Mouse (Mus musculus) retina, embryonic 14.5 days (tissue): ENCODE measurements around the gene Ric8b.

ENCODE experiments used
- DNase-seq: peaks from one replicate; pipeline ENCODE4 v3.0.0-alpha.2; 2015; ENCODE audit warnings: low spot score

Gene Ric8b

DNA sequence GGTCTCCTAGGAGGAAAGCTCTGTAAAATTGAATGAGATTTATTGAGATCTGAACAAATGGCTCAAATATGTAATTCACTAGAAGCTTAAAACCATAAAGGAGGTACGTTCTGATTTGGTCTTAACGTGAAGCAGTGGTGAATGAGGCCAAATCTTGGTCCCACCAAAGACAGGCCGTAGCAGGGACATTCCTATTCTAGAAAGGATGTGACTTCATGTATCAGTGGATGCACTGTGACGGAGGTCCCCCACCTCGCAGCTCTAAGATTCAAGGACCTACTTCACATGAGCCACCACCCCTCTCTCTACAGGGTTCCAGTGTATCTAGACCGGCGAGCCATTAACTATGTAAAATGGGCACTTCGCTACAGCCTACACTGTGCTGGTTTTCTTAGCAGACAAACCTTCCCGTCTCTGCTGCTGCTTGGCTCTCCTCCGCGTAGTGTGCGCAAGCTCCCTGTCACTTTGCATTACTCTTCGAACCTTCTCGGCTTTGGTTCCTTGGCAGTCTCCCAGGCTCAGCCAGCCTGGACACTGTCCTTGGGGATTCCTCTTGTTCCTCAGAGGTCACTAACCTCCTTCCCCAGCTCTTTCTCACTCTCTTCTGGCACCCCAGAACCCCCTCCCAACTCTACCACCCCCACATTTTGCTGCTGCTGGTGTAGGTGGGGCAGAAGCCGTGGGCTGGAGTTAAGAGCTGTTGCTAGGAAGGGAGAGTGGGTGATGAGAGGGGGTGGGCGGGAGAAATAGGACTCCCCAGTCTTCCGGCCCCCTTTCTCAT, 8.2 kb upstream of the Ric8b start:
- peak; percentile 73 for DNase-seq

GRCm38 (mm10) chr10:84910194-84910593, 7.2 kb upstream of the Ric8b start:
- no peak for DNase-seq

- DNase-seq, result no peak
Measured at GRCm38 (mm10) chr10:84910758-84911384, 6.5 kb upstream of the Ric8b start.

DNA sequence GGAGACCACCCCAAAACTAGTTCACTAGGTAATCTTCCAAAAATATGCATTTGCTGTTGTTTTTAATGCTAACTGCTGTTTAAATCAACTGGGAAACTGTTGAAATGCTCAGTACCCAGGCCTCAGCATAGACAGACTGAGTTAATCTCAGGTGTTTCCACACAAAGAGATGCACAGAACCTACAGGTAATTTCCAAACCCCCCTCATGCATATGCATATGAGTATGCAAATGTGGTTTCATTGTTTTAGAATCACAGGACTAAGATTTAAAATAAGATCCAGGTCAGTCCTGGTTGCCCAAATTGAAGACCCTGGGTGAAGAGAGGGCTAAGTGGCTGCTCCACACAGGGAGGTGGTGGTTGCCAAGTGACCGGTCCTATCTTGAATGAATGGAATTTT, 4.3 kb upstream of the Ric8b start:
- DNase-seq, result no peak

DNA sequence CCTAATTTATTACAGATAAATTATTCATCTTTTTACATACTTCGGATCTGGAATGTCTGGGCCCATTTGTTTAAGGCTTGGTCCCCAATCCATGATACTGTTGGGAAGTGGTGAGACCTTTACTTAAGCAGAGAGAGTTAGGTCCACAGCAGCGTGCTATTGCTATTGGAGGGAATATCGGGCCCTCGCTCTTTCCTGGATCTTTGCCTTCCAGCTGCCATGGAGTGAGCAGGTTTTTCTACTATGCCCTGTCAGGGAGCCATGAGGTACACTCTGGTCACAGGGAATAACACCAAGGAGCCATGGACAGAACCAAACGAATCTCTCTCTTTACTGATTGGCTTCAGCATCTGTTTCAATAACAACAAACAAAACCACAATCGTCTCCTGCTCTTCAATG, 1.9 kb upstream of the Ric8b start:
- DNase-seq, result no peak

GRCm38 (mm10) chr10:84917731-84918095, 297 bp downstream of the Ric8b start:
- no peak for DNase-seq

GRCm38 (mm10) chr10:84926336-84926735, 8.9 kb downstream of the Ric8b start:
- no peak for DNase-seq

DNA sequence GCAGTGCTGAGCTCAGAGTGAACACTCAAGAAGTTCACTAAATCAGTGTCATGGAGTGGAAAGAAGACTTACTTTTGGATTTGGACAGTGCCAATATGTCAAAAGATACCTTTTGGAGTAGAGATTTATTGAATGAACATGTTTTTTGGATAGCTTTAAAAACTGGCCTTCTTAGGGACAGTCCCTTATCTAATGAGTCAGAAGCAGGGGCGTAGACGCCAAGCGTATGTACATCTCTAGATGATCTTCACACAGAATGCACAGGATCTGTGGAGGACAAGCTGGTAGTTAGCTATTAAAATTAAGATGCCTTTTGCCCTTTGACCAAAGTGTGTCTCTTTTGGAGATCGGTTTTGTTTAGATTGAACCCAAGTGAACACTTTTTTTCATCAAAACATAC, 9.5 kb downstream of the Ric8b start:
- no peak for DNase-seq

GRCm38 (mm10) chr10:84928465-84928864, 11.0 kb downstream of the Ric8b start:
- no peak for DNase-seq

DNA sequence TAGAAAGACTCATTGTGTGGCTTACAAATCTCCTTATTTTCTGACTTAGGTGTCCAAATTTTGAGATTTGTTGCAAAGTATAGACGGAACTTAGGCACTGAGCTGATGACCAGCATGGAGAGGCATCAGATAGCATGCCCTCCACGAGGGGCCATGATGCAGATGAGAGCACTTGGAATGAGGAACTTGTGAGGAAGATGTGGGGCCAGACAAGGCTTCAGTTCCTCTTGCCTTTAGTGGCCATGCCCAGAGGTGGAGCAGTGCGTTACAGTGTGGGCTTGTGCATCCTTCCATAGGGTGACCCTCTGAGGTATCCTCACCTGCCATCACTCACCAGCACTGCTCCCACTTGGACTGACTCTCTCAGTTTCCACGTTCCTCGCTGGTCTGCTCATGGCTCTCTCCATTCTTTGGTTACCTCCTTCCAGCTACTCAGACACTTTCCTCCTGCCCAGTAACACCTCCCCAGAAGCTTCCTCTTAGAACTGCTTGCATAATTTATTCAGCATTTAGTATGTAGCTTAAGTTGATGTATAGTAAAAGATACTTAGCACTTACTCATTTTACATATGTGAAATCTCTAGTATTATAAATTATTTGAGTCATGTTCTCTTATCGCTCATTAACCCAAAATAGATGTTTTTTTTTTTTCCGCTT, 18.3 kb downstream of the Ric8b start:
- DNase-seq, result no peak

DNA sequence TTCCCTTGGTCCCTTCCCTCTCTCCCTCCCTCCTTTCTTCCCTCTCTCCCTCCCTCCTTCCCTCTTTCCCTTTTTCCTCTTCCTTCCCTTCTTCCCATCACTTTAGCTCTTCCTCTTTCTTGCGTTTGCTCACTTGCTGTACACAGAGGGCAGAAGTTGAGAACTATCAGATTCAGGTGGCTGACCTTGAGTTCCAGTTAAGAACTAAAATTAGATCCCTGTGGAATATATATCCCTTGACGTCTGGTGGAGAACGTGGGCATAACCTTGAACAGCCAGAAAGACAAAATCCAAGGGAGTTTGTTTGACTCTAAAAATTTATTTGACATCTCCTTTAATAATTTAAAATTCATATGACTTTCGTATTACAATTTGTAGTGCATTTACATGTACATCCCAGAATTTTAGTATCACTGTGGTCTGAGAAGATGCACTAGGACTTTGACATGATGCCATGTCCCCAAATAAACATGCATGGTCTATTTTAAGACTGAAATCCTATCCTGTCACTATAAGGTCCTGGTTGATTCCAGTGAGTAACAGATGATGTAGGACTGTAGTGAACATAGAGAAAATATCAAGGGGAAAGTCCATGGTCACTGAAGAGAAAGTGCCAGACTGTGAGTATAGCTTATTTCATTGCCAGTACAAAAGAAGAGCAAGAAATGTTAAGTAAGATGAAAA, 19.6 kb downstream of the Ric8b start:
- DNase-seq, result no peak

- no peak for DNase-seq
Measured at GRCm38 (mm10) chr10:84938094-84938820, 20.8 kb downstream of the Ric8b start.

GRCm38 (mm10) chr10:84938886-84939285, 21.5 kb downstream of the Ric8b start:
- no peak for DNase-seq

GRCm38 (mm10) chr10:84940356-84940755, 22.9 kb downstream of the Ric8b start:
- DNase-seq, result no peak

DNA sequence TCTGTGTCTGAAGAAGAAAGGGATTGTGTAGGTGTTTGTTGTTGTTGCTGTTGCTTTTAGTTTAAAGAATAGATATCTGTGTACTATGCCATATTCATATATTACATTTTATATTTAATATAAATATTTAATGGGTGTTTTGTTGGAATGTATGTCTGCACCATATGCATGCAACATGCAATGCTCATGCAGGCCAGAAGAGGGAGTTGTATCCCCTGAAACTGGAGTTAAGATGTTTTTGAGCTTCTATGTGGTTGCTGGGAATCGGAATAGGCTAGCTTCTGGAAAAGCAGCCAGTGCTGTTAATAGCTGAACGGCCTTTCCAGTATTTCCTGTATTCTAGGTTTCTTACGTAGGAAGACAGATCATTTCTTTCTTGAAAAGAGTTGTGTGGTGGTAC, 28.3 kb downstream of the Ric8b start:
- no peak for DNase-seq

GRCm38 (mm10) chr10:84948970-84949683, 31.7 kb downstream of the Ric8b start:
- no peak for DNase-seq

DNA sequence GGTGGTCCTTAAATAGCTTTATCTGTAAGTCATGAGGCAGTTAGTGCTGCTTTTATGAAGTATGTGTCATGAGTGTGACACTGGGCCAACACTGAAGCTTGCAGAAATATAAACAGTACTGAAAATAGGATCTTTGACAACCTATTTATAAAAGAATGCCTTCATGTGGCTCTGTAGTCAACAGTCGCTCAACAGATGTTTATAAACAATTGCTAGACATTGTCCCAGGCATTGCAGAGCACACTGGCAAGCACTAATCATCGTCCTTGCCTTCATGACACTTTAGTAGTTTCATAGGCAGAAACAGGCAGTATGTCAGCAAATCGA, 32.2 kb downstream of the Ric8b start:
- no peak for DNase-seq

DNA sequence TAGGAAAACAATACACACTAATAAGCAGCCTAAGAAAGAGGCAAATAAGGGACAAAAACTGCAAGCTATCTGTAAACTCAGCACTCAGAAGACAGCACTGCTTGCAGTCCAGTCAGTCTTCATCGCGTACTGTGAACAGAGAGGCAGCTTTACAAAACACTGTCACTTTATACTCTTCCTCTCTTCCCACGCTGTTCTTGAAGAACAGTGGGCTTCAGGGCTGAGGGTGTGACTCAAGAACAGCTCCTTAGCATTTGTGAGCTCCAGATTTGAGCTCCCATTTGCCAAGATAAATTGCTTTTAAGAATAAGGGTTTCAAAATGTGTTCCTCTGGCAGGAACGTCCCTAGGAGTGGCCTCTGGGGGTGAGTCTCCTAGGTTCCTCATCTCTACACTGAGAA, 33.0 kb downstream of the Ric8b start:
- no peak for DNase-seq

- no peak for DNase-seq
Measured at GRCm38 (mm10) chr10:84954236-84954635, 36.8 kb downstream of the Ric8b start.

DNA sequence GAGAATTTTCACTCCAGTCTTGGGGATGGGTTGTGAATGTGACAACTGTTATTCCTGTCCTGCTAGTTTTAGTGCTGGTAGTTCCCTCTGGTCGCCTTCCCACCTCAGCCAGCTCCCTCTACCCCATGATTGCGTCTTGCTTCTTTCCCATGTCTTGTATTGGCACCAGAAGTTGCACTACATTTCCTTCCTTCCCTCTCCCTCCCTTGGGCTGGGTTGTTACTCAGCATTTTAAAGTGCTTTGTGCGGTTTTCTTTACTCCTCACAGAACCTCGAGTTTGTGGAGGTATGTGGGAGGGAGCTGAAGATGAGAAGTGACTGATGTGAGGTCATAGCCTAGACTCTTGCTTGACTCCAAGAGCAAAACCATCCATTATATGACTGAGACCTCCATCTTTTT, 38.8 kb downstream of the Ric8b start:
- DNase-seq, result no peak

- DNase-seq, result no peak
Measured at GRCm38 (mm10) chr10:84958597-84958996, 41.2 kb downstream of the Ric8b start.
